Mouse (Mus musculus) left cerebral cortex, adult 18-20 months (tissue): Measurements from ENCODE around the gene Olfr1166. TPM values are rescaled to one million over a fixed set of nuclear protein-coding genes. Genes with fewer than 3 reads are reported as not detected.
"Not testable (repeated sequence)": the region's sequence is repeated elsewhere in the genome, so short reads cannot be mapped to it uniquely, and the experiment has no call there.

Source experiments
- DNase-seq, 2 experiments: peaks; one replicate each; pipeline ENCODE4 v3.0.0; 2021 to 2022; ENCODE audit warnings: low spot score in 2 of 2, mixed read lengths in 1 of 2
- long read RNA-seq, 2 experiments: library from polyadenylated mRNA; stranded (forward); transcript quantifications; one replicate each; pipeline ENCODE4 v2.0.0; 2021
- total RNA-seq, 2 experiments: library from RNA; stranded (reverse); gene quantifications; 2 replicates each; pipeline ENCODE4 v1.2.3; 2021

Olfr1166 gene
- not detected for total RNA-seq
- long read RNA-seq, experiment 1 = 0 reads
- long read RNA-seq, experiment 2 = 0 reads

- DNase-seq = no peak
Observed at GRCm38 (mm10) chr2:88128172-88128571, at the start of gene Olfr1166. Gene Olfr1166, minus strand, starts transcription at chr2:88128272.

GRCm38 (mm10) chr2:88155093-88155492, 27.0 kb upstream of the Olfr1166 start, which contains the start of gene Olfr1167:
Gene Olfr1167, minus strand, starts transcription at chr2:88155193.
- not testable (repeated sequence) for DNase-seq

- no peak for DNase-seq
Observed at GRCm38 (mm10) chr2:88093866-88094265, 34.2 kb downstream of the Olfr1166 start, which contains the start of gene Olfr1164. Gene Olfr1164, minus strand, starts transcription at chr2:88093966.

Other genes with a start within 250 kb of the Olfr1166 start
- gene Olfr1153, start 233.3 kb downstream of the Olfr1166 start, total RNA-seq = not detected
- gene Olfr1154, start 223.1 kb downstream of the Olfr1166 start, total RNA-seq = not detected
- gene Olfr1155, start 183.1 kb downstream of the Olfr1166 start, total RNA-seq = not detected
- gene Olfr1156, start 175.2 kb downstream of the Olfr1166 start, total RNA-seq = not detected
- gene Olfr1157, start 160.0 kb downstream of the Olfr1166 start, total RNA-seq = not detected
- not detected for gene Olfr74, start 153.6 kb downstream of the Olfr1166 start, total RNA-seq
- gene Olfr1158, start 138.2 kb downstream of the Olfr1166 start, total RNA-seq = not detected
- not detected for gene Olfr1160, start 120.0 kb downstream of the Olfr1166 start, total RNA-seq
- not detected for gene Olfr1161, start 105.5 kb downstream of the Olfr1166 start, total RNA-seq
- gene Olfr73, start 90.6 kb downstream of the Olfr1166 start, total RNA-seq = not detected
- gene Olfr1162, start 77.1 kb downstream of the Olfr1166 start, total RNA-seq = not detected
- gene Olfr1163, start 56.4 kb downstream of the Olfr1166 start, total RNA-seq = not detected
- not detected for gene Olfr1164, start 34.3 kb downstream of the Olfr1166 start, total RNA-seq
- gene Olfr1167, start 26.9 kb upstream of the Olfr1166 start, total RNA-seq = not detected
- gene Olfr1168, start 53.6 kb upstream of the Olfr1166 start, total RNA-seq = not detected
- not detected for gene Olfr1170, start 100.1 kb upstream of the Olfr1166 start, total RNA-seq
- gene Olfr1173, start 151.6 kb upstream of the Olfr1166 start, total RNA-seq = not detected
- gene Olfr1174-ps, start 186.9 kb upstream of the Olfr1166 start, total RNA-seq = not detected
- not detected for gene Olfr1175-ps, start 198.9 kb upstream of the Olfr1166 start, total RNA-seq
- not detected for gene Olfr1176, start 208.4 kb upstream of the Olfr1166 start, total RNA-seq
- gene Olfr1177-ps, start 218.2 kb upstream of the Olfr1166 start, total RNA-seq = not detected